Mouse (Mus musculus) brain, embryonic 14.5 days (tissue): Measurements from ENCODE around the gene Clta.

Experiments used
- CTCF ChIP-seq: fragments of 200-500 bp; IDR thresholded peaks from 2 replicates; pipeline ENCODE4 v1.5.1; 2012; ENCODE audit warnings: inconsistent platforms, mild to moderate bottlenecking, moderate library complexity, borderline replicate concordance; ENCODE audit not compliant: insufficient read depth, insufficient read length; ENCODE audit errors: extremely low read depth
- POLR2A ChIP-seq: fragments of 200-500 bp; IDR thresholded peaks from 2 replicates; pipeline ENCODE4 v1.6.1; 2012; ENCODE audit warnings: mild to moderate bottlenecking, inconsistent platforms, borderline replicate concordance; ENCODE audit not compliant: poor library complexity, insufficient read depth, insufficient read length, severe bottlenecking; ENCODE audit errors: extremely low read depth

- TF ChIP-seq CTCF (no peak), POLR2A (no peak)
Measured at GRCm38 (mm10) chr4:43979746-43980145, 24.5 kb upstream of the Clta start.
